Mouse (Mus musculus): ENCODE data around the gene Crip3.

GRCm38 (mm10) chr17:46452683-46453082, 24.0 kb downstream of the Crip3 start:
- no peak for TF ChIP-seq POLR2A (IDR thresholded peaks at IDR 0.05; ENCODE audit: low read depth, low read length)
- no peak for TF ChIP-seq CTCF (IDR thresholded peaks at IDR 0.05; ENCODE audit: borderline replicate concordance, insufficient read depth, low read length)
